Mouse (Mus musculus) lung, postnatal 36 days (tissue): ENCODE measurements around the gene Znhit6.

Experiments
- DNase-seq: peaks from one replicate; pipeline ENCODE4 v3.0.0; 2022; ENCODE audit warnings: mixed read lengths

The Znhit6 gene

GRCm38 (mm10) chr3:145646666-145647065, 70.7 kb downstream of the Znhit6 start:
- no peak for DNase-seq

- DNase-seq, result no peak
These were observed 71.4 kb downstream of the Znhit6 start for GRCm38 (mm10) chr3:145647416-145647815.

DNA sequence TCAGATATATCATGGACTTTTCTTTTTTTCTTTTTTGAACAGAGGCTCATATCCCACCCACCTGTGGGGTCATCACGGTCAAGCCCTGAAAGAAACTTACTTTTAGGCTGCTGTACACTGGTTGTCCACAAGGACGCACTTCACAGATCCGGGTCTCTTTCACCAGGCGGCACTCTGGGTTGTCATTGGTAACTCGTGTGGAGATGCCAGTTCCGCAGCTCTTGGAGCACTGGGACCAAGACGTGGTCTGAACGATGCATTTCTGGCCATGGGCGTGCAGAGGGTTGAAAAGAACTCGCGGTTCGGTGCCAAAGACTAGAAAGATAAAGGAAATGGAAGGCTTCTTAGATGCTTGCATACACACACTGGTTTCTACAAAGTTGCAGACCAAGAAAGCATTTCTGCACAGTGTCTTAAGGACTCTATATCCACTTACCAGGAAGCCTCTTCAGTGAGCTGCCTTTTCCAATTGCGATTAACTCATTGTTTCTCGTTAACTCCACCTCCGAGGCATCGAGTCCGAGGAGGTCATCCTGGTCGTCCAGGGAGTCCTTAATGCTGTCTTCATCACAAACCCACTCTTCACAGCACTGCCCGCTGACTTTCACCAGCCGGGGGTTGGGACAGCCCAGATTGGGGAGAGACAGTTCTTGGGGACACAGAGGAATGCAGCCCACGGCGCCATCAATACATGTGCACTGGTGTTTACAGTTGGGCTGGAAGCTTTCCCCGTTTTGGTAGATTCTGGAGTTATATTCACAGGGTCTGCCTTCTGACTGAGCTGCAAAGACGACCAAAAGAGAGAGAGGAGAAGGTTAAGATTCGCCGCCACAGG, 72.3 kb downstream of the Znhit6 start:
- peak; percentile 48 for DNase-seq

GRCm38 (mm10) chr3:145648991-145649851, 73.2 kb downstream of the Znhit6 start:
- peak; percentile 71 for DNase-seq

DNA sequence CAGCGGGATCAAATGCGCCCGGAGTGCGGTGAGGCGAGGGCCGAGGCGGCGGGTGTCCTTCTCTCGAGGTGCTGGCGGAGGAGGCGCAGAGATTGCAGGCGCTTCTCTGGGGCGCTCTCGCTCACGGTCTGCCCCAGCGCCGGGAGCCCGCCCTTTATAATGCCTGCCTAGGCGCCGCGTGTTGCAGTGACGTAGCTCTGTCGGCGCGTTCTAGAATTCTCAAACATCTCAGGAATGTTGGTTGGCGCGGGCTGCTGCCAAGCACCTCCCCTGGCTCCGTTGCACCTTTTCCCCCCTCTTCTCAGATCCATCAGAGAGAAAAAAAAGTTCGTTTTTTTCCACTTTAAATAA, 73.8 kb downstream of the Znhit6 start, which contains the start of gene Ccn1:
Gene Ccn1 (minus strand): TSS at position 130 of the 351 bp plus-strand sequence.
- peak; percentile 93 for DNase-seq

DNA sequence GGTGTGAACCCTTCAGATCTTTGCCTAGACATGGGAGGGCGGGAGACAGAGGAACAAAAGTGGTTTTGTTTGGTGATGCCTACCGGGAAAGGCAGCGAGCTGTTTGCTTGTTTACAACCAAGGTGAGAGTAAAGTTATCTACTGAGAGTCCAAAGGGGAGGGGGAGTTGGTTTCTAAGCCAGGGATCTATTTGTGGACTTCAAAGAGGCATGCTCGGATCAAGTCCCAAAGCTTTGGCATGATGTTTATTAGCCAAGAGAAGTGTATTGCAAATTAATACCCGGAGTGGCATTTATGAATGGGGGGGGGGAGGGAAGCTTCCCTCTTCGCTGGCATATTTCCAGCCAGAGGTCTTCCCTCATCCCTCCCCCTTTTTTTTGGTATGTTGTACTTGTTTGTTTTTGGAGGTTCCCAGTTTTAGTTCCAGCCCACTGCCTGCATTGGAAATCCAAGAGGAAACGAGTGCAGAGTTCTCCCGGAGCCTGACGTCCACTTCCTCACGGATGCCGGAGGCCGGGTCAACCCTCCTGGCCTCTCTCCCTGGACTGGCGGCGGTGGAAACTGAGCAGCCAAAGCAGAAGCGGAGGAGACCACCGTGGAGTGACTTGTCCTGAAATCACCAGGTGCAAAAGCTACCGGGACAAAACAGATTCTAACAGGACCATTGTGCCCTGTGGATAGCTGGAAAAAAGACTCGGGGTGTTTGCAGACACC, 74.5 kb downstream of the Znhit6 start:
- DNase-seq, result peak; percentile 80

GRCm38 (mm10) chr3:145651029-145651977, 75.3 kb downstream of the Znhit6 start:
- DNase-seq, result peak; percentile 67

DNA sequence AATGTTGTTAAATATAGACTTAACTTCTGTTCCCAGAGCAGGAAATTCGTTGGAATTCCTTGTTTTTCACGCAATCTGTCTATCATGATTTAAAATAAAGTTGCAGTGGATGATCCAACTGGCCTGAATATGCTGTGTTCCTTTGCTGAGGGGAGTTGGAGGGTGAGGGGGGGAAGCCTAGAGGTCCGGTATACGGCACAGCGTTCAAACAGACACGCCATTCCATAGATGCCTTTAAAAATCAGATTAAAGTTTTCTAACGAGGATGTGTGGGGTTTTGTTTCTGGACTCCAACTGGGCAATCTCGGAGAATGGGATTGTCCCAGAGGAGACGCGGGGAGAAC, 75.9 kb downstream of the Znhit6 start:
- DNase-seq, result no peak

GRCm38 (mm10) chr3:145652322-145653131, 76.5 kb downstream of the Znhit6 start:
- peak; percentile 31 for DNase-seq

- DNase-seq, result peak; percentile 86
These were observed 77.4 kb downstream of the Znhit6 start for GRCm38 (mm10) chr3:145653191-145653940.

DNA sequence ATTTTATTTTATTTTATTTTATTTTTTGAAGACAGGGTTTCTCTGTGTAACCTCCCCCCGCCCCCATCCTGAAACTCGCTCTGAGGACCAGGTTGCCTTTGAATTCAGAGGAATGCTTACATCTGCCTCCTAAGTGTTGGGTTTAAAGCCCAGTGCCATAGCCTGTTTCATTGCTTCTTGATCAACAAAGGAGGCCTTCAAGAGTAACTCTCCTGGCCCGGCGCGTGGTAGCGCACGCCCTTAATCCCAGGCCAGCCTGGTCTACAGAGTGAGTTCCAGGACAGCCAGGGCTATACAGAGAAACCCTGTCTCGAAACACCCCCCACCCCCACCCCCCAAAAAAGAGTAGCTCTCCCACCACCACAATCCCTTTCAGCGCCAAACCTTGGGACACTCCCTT, 78.0 kb downstream of the Znhit6 start:
- DNase-seq, result no peak
